Mouse (Mus musculus) kidney, embryonic 15.5 days (tissue): ENCODE measurements around the gene Rev3l. TPM values are rescaled to one million over a fixed set of nuclear protein-coding genes. Genes with fewer than 3 reads are reported as not detected.
A peak's percentile ranks its signal among the peaks of the same experiment; 100 is the strongest.

Experiments
- ATAC-seq: fragments of 200-750 bp; cut with Nextera tagmentation; replicated peaks from 2 replicates; pipeline ENCODE4 v1.8.0; 2017; ENCODE audit warnings: moderate TSS enrichment; ENCODE audit not compliant: low FRiP score
- H3K27ac ChIP-seq: fragments of 300-500 bp; sonication (generic); 2 replicates; pipeline ENCODE4 v1.5.1; 2015; ENCODE audit warnings: mild to moderate bottlenecking, inconsistent platforms
- H3K27me3 ChIP-seq: fragments of 300-500 bp; sonication (generic); 2 replicates; pipeline ENCODE4 v1.6.1; 2015; ENCODE audit warnings: inconsistent platforms
- H3K36me3 ChIP-seq: fragments of 300-500 bp; sonication (generic); 2 replicates; pipeline ENCODE4 v1.6.1; 2015; ENCODE audit warnings: inconsistent platforms
- H3K4me1 ChIP-seq: fragments of 300-500 bp; sonication (generic); 2 replicates; pipeline ENCODE4 v1.6.1; 2015; ENCODE audit warnings: inconsistent platforms
- H3K4me2 ChIP-seq: fragments of 300-500 bp; sonication (generic); 2 replicates; pipeline ENCODE4 v1.6.1; 2015; ENCODE audit warnings: moderate library complexity, mild to moderate bottlenecking, inconsistent platforms
- H3K4me3 ChIP-seq: fragments of 300-500 bp; sonication (generic); replicated peaks from 2 replicates; pipeline ENCODE4 v1.5.1; 2015; ENCODE audit warnings: mild to moderate bottlenecking, inconsistent platforms
- H3K9ac ChIP-seq: fragments of 300-500 bp; sonication (generic); 2 replicates; pipeline ENCODE4 v1.6.1; 2015; ENCODE audit warnings: mild to moderate bottlenecking, inconsistent platforms
- H3K9me3 ChIP-seq: fragments of 300-500 bp; sonication (generic); replicated peaks from 2 replicates; pipeline ENCODE4 v1.6.1; 2016; ENCODE audit warnings: inconsistent platforms
- WGBS: fragments of 180-500 bp; shearing (Covaris S2); methylation state at CpG from one replicate; pipeline ENCODE4 v1.1.7; 2015; ENCODE audit warnings: mixed read lengths; 5-methylcytosine and 5-hydroxymethylcytosine counted together
- polyA plus RNA-seq: library from polyadenylated mRNA; unstranded; fragments of >200 nt; fragmentation: Nextera tagmentation; extraction: Ambion mirVana; gene quantifications from 2 replicates; pipeline ENCODE4 v1.2.1, GENCODE M21; 2015

Gene Rev3l
- polyA plus RNA-seq, 1 experiment from 2014 or later: 15.5 TPM

DNA sequence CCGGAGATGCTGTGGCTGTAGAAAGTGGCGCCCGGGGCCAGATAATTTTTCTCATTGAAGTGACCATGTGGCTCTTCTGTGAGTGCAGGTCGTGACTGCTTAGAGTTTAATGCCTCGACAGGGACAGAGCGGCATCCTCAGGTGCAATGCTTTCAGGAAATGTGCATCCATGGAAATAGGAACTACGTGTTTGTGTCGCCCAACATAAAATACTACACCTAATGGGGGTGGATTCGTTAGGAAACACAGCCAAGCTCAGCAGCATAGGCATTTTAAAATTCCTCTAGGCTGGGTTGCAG is 1.1 kb downstream of the Rev3l start:
- Histone ChIP-seq H3K4me2 (peak overlapping the region; percentile 63), H3K9me3 (no peaks in the 10 kb centered on the region), H3K4me1 (peaks cover 14% of the 10 kb centered on the region), H3K36me3 (no peaks in the 10 kb centered on the region), H3K9ac (peak overlapping the region; percentile 96), H3K27ac (peak overlapping the region; percentile 100), H3K27me3 (no peaks in the 10 kb centered on the region), H3K4me3 (peak overlapping the region; percentile 88)
- WGBS: under 1% methylated on average over 9 of the region's 9 CpGs
- no peak for ATAC-seq

DNA sequence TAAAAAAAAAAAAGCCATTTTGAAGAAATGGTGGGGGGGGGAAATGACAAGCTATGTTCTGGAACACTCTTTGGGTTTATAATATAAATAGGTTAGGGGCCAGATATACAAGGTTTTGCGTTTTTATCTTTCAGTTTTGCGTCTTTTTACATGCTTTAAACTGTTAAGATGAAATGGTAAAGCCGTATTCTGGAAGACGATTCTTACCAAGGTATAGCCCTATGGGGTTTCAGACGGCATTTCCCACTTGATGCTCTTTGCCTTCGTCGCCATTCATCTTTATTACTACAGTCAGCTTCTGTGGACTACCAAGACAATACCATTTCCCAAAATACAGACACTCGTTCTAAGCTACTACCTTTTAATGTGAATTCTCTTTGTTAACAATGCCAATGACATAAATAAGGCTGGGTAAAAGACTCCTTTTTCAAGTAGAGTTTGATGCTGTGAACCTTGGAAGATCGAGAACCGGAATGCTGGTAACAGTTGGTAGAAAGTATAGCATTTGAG is 1.6 kb downstream of the Rev3l start:
- H3K4me3 ChIP-seq: peak overlapping the region; percentile 88
- H3K9me3 ChIP-seq: no peaks in the 10 kb centered on the region
- no peak for ATAC-seq
- H3K27me3 ChIP-seq: no peaks in the 10 kb centered on the region
- H3K4me2 ChIP-seq: peak overlapping the region; percentile 63
- H3K9ac ChIP-seq: peak overlapping the region; percentile 96
- H3K36me3 ChIP-seq: no peaks in the 10 kb centered on the region
- peaks cover 14% of the 10 kb centered on the region for H3K4me1 ChIP-seq
- H3K27ac ChIP-seq: peak overlapping the region; percentile 100
- 12% methylated on average over 10 of the region's 10 CpGs for WGBS

GRCm38 (mm10) chr10:39736187-39736586 is 4.3 kb downstream of the Rev3l start:
- Histone ChIP-seq H3K9me3 (no peaks in the 10 kb centered on the region), H3K9ac (no peak overlapping the region), H3K36me3 (no peaks in the 10 kb centered on the region), H3K4me3 (no peak overlapping the region), H3K4me1 (peaks cover 14% of the 10 kb centered on the region), H3K4me2 (no peak overlapping the region), H3K27ac (no peak overlapping the region), H3K27me3 (no peaks in the 10 kb centered on the region)
- WGBS: 83% methylated on average over 4 of the region's 4 CpGs
- ATAC-seq: no peak

- H3K27ac ChIP-seq: no peak overlapping the region
- H3K36me3 ChIP-seq: no peaks in the 10 kb centered on the region
- no peak overlapping the region for H3K4me3 ChIP-seq
- H3K9me3 ChIP-seq: no peaks in the 10 kb centered on the region
- no peak for ATAC-seq
- no peaks in the 10 kb centered on the region for H3K27me3 ChIP-seq
- no peaks in the 10 kb centered on the region for H3K4me1 ChIP-seq
- H3K9ac ChIP-seq: no peak overlapping the region
- WGBS: 74% methylated on average over 4 of the region's 4 CpGs
- H3K4me2 ChIP-seq: no peak overlapping the region
Measured at GRCm38 (mm10) chr10:39742057-39742456, 10.1 kb downstream of the Rev3l start.

- no peak overlapping the region for H3K4me3 ChIP-seq
- no peaks in the 10 kb centered on the region for H3K4me1 ChIP-seq
- no peak for ATAC-seq
- no peaks in the 10 kb centered on the region for H3K27me3 ChIP-seq
- no peak overlapping the region for H3K4me2 ChIP-seq
- H3K27ac ChIP-seq: no peak overlapping the region
- peaks cover 13% of the 10 kb centered on the region for H3K36me3 ChIP-seq
- WGBS: 84% methylated on average over 1 of the region's 1 CpGs
- H3K9ac ChIP-seq: no peak overlapping the region
- H3K9me3 ChIP-seq: peaks cover 5% of the 10 kb centered on the region
Measured at GRCm38 (mm10) chr10:39764752-39765151, 32.8 kb downstream of the Rev3l start.

DNA sequence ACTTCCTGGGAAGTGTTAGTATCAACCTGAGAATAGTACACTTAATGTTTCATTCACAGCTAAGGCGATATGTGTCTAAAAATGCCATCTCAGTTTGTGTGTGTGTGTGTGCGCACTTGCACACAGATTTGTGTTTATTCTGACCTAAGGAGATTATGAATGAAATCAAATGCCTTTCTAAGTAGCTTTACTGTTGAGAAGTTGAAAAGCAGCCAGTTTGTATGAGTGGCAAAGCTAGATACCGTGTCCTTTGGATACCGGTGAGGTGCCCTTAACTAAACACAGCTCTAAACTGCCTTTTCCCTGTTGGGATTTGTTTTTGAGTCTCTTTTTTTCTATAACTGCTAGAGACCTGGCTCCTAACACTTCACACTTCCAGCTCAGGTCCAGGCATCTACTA is 34.8 kb downstream of the Rev3l start:
- H3K4me3 ChIP-seq: no peak overlapping the region
- H3K4me2 ChIP-seq: no peak overlapping the region
- H3K9ac ChIP-seq: no peak overlapping the region
- H3K27ac ChIP-seq: no peak overlapping the region
- H3K9me3 ChIP-seq: peaks cover 2% of the 10 kb centered on the region; the same call in 1 of the 2 replicates
- H3K27me3 ChIP-seq: no peaks in the 10 kb centered on the region
- peaks cover 5% of the 10 kb centered on the region; the same call in 1 of the 2 replicates for H3K36me3 ChIP-seq
- ATAC-seq: no peak
- H3K4me1 ChIP-seq: no peaks in the 10 kb centered on the region
- 88% methylated on average over 4 of the region's 4 CpGs for WGBS

DNA sequence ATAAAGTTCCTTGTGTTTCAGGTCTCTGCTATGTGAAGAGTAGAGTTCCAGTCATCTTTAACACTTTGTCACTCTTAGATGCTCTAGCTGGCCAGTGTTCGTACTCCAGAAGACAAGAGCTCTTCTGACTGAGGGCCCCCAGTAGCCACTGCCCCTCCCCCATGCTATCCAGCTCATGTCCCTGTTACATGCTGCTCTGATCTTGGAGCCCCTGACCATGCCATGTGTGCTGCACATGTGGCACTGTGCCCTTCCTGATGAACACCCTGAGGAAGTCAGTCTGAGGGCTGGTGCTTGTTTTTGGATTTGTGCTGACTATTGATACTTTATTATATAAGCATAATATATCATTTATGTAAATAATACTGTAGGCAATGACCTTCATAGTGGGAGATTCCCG is 40.3 kb downstream of the Rev3l start:
- 78% methylated on average over 2 of the region's 2 CpGs for WGBS
- no peaks in the 10 kb centered on the region for H3K27me3 ChIP-seq
- H3K4me3 ChIP-seq: no peak overlapping the region
- no peak overlapping the region for H3K27ac ChIP-seq
- H3K9ac ChIP-seq: no peak overlapping the region
- no peak for ATAC-seq
- H3K4me2 ChIP-seq: no peak overlapping the region
- no peaks in the 10 kb centered on the region for H3K9me3 ChIP-seq
- H3K36me3 ChIP-seq: no peaks in the 10 kb centered on the region
- H3K4me1 ChIP-seq: 0 out of 2 replicates have a peak, but pooled peaks cover 3% of the 10 kb centered on the region

GRCm38 (mm10) chr10:39773940-39774726 is 42.2 kb downstream of the Rev3l start:
- Histone ChIP-seq H3K4me3 (no peak overlapping the region), H3K27me3 (no peaks in the 10 kb centered on the region), H3K4me1 (0 out of 2 replicates have a peak, but pooled peaks cover 5% of the 10 kb centered on the region), H3K36me3 (no peaks in the 10 kb centered on the region), H3K4me2 (no peak overlapping the region), H3K27ac (no peak overlapping the region), H3K9me3 (no peaks in the 10 kb centered on the region), H3K9ac (no peak overlapping the region)
- no peak for ATAC-seq
- WGBS: 68% methylated on average over 9 of the region's 9 CpGs

DNA sequence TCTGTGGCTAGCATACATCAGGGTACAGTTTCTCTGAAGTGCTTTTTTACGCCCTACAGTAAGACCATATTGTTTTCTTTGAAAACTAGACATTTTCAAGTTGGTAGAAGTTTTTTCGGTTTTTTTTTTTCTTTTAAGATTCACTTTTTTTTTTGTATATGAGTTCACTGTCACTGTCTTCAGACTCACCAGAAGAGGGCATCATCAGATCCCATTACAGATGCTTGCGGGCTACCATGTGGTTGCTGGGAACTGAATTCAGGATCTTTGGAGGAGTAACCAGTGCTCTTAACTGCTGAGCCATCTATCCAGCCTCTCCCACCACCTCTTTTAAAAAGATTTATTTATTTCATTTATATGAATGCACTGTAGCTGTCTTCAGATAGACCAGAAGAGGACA is 45.0 kb downstream of the Rev3l start:
- Histone ChIP-seq H3K9ac (no peak overlapping the region), H3K27ac (no peak overlapping the region), H3K36me3 (no peaks in the 10 kb centered on the region), H3K4me3 (no peak overlapping the region), H3K9me3 (no peaks in the 10 kb centered on the region), H3K27me3 (no peaks in the 10 kb centered on the region), H3K4me2 (no peak overlapping the region), H3K4me1 (0 out of 2 replicates have a peak, but pooled peaks cover 5% of the 10 kb centered on the region)
- ATAC-seq: no peak
- 89% methylated on average over 3 of the region's 3 CpGs for WGBS

DNA sequence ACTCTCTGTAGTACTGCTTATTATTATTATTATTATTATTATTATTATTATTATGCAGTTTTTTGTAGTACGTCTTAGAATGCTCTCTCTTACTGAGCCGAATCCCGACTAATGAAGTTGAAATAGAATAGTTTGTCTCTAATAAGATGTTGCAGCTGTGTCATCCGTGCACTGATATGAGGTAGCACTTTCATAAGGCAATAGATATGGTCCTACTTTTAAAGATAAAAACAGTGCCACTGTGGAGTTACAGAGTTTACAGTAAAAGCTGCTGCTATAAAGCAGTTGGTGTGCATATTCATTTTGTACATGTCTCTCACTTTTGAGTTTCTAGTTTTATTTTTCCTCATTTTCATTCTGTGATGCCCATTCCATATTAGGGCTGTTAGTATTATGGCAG is 46.4 kb downstream of the Rev3l start:
- Histone ChIP-seq H3K9me3 (no peaks in the 10 kb centered on the region), H3K27me3 (no peaks in the 10 kb centered on the region), H3K4me2 (no peak overlapping the region), H3K36me3 (no peaks in the 10 kb centered on the region), H3K9ac (no peak overlapping the region), H3K4me3 (no peak overlapping the region), H3K4me1 (0 out of 2 replicates have a peak, but pooled peaks cover 2% of the 10 kb centered on the region), H3K27ac (no peak overlapping the region)
- WGBS: 82% methylated on average over 4 of the region's 4 CpGs
- no peak for ATAC-seq

GRCm38 (mm10) chr10:39785241-39785640 is 53.3 kb downstream of the Rev3l start:
- WGBS: 88% methylated on average over 3 of the region's 3 CpGs
- Histone ChIP-seq H3K4me2 (no peak overlapping the region), H3K27me3 (no peaks in the 10 kb centered on the region), H3K27ac (no peak overlapping the region), H3K9ac (no peak overlapping the region), H3K9me3 (no peaks in the 10 kb centered on the region), H3K4me3 (no peak overlapping the region), H3K4me1 (no peaks in the 10 kb centered on the region), H3K36me3 (peaks cover 35% of the 10 kb centered on the region)
- ATAC-seq: no peak

GRCm38 (mm10) chr10:39793295-39793694 is 61.4 kb downstream of the Rev3l start:
- Histone ChIP-seq H3K4me3 (no peak overlapping the region), H3K4me1 (no peaks in the 10 kb centered on the region), H3K9me3 (no peaks in the 10 kb centered on the region), H3K27me3 (no peaks in the 10 kb centered on the region), H3K9ac (no peak overlapping the region), H3K27ac (no peak overlapping the region), H3K4me2 (no peak overlapping the region), H3K36me3 (peaks cover 38% of the 10 kb centered on the region)
- no peak for ATAC-seq
- WGBS: 95% methylated on average over 1 of the region's 1 CpGs

- no peaks in the 10 kb centered on the region for H3K27me3 ChIP-seq
- peaks cover 63% of the 10 kb centered on the region for H3K36me3 ChIP-seq
- no peak overlapping the region for H3K9ac ChIP-seq
- H3K4me2 ChIP-seq: no peak overlapping the region
- no peaks in the 10 kb centered on the region for H3K4me1 ChIP-seq
- H3K27ac ChIP-seq: no peak overlapping the region
- no peak overlapping the region for H3K4me3 ChIP-seq
- H3K9me3 ChIP-seq: no peaks in the 10 kb centered on the region
- ATAC-seq: no peak
- 76% methylated on average over 3 of the region's 3 CpGs for whole genome bisulfite sequencing
Measured at GRCm38 (mm10) chr10:39811507-39811906, 79.6 kb downstream of the Rev3l start.
